Mouse (Mus musculus) kidney, adult 2 months (tissue): ENCODE data around the gene Cldn15.

ENCODE experiments used
- CTCF ChIP-seq: fragments of 200-500 bp; conservative IDR thresholded peaks from 2 replicates; pipeline ENCODE4 v1.5.1; 2011; ENCODE audit warnings: low read depth, mild to moderate bottlenecking, control low read depth, low read length, moderate library complexity, mixed read lengths; ENCODE audit not compliant: insufficient read depth, insufficient read length
- POLR2A ChIP-seq: fragments of 200-500 bp; IDR thresholded peaks from one replicate; pipeline ENCODE4 v1.6.1; 2011; ENCODE audit warnings: low read depth, low read length, control low read depth

DNA sequence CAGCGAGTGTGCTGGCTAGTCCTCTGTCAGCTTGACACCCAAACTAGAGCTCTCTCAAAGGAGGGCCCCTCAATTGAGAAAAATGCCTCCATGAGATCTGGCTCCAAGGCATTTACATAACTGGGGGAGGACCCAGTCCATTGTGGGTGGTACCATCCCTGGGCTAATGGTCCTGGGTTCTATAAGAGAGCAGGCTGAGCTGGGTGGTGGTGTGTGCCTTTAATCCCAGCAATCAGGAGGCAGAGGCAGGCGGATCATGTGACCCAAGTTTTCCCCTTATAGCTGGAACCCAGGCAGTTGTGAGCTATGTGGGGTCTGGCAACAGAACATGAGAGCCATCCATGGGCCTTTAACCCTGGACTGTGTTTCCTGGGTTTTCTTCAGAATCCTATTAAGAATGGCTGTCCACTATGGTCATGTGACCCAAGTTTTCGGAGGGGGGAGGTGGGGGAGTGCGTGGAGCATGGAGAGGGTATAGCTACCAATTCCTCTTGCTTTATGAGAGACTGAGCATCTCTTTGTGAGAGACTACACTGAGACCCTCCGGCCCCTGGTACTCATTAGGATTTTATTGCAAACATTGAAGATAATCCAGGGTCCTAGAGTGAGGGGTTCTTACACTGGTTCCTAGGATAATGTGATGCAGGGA, 5.0 kb upstream of the Cldn15 start:
- TF ChIP-seq CTCF (no peak), POLR2A (no peak)
